Mouse (Mus musculus): ENCODE data around the gene Pcsk4.

Pcsk4 gene

DNA sequence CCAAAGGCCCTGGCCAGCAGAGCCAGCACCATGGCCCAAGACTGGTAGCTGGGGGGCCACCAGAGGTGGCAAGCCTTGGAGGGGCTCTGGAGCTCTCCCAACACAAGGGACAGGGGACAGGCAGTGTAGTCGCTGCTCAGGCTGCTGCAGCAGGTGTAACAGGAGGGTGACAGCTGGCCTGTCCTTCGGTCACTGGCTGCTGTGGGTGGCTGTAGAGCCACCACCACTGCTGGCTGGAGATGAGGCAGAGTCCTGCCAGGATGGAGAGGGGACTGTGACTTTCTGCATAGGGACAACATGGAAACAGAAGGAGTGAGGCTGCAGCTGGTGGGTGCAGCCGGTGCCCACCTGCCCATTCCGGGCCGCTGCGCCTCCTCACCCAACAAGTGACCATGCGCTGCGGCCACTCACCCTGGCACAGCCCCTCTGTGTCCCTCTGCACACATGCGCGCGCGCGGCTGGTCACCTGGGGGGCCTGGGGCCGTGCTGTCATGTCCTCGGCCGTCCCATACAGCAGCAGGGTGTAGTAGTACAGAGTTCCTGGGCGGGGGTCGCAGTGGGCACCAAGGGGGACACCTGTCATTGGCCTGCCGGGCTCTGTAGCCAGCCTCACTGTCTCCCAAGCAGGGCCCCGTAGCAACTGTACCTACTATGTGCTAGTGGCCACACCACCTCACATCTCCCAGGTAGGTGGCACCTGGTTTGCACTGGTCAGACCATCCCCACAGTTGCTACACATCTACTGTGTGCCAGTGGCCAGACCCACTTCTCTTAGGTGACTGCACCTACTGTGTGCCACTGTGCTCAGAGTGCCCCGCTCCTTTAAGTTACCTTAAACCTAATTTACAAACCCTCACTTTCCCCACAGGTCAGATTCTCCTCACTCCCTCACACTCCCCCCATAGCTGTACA lies 7.4 kb downstream of the Pcsk4 start:
- no peak for DNase-seq

GRCm38 (mm10) chr10:80321014-80321669 lies 8.2 kb downstream of the Pcsk4 start:
- DNase-seq, result no peak

DNA sequence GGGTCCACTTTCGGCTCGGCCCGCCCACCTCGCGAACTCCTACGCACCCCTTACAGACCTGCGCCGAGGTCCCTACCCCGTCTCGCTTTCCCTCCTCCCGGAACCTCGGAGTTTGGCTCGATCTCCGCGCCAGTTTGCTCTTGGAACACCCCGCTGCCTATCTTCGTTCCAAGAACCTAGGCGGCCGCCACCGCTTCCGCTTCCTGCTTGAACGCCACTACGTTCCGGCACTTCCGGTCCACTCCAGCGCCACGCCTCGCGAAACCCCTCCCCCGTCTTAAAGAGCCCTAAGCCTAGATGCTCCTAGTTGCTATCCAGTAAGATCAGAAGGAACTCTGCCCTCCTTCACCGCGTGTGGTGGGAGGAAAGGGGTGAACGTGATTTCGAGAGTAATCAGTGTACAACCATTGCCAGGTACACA lies 8.9 kb downstream of the Pcsk4 start, which contains the start of gene 2310011J03Rik:
Gene 2310011J03Rik, minus strand, starts transcription at position 198 of the 421 bp plus-strand sequence.
- peak; percentile 94 to 95 for DNase-seq

DNA sequence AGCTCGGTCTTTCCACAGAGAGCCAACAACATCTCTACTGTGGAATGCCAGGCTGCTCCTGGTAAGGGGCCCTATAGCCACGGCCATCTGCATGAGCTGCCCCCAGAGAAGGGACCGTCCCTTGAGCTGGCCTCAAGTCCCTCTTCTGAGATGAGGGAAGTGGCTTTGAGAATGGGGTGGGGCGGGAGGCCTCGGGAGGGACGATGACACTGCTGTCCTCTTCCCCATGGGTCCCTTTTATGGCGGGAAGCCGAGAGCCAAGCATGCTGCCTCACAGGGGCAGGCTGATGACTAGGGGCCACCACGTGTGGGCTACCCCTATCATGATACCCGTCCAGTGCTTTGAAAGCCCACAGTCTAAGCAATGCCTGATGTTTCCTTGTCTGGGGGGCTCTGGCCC lies 12.3 kb downstream of the Pcsk4 start:
- peak; percentile 41 to 45 for DNase-seq

DNA sequence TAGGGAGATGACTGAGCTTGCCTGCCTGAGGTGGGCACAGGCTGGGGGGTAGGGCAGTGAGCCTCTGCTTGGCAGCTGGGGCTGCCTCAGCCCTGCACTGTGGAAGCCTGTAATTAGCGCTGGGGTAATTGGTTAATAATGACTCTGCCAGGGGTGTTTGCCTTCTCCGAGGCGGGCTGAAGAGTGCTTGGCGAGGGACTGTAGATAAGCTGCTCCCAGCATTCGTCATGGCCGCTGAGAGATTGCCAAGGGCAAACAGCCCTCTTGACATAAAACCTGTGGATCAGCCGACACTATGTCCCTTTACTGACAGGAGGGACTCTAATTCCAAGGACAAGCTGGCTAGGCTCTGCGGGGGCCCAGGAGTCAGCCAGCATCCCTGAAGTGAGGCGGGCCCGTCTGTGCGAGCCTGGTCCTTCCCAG lies 12.9 kb downstream of the Pcsk4 start:
- peak; percentile 69 to 70 for DNase-seq

- DNase-seq, result peak in 1 of 2 experiments; percentile 38
These were observed 14.0 kb downstream of the Pcsk4 start for GRCm38 (mm10) chr10:80315315-80315714.

GRCm38 (mm10) chr10:80314494-80315001 lies 14.8 kb downstream of the Pcsk4 start:
- peak; percentile 42 to 51 for DNase-seq

GRCm38 (mm10) chr10:80313627-80314201 lies 15.6 kb downstream of the Pcsk4 start:
- peak; percentile 68 to 74 for DNase-seq

DNA sequence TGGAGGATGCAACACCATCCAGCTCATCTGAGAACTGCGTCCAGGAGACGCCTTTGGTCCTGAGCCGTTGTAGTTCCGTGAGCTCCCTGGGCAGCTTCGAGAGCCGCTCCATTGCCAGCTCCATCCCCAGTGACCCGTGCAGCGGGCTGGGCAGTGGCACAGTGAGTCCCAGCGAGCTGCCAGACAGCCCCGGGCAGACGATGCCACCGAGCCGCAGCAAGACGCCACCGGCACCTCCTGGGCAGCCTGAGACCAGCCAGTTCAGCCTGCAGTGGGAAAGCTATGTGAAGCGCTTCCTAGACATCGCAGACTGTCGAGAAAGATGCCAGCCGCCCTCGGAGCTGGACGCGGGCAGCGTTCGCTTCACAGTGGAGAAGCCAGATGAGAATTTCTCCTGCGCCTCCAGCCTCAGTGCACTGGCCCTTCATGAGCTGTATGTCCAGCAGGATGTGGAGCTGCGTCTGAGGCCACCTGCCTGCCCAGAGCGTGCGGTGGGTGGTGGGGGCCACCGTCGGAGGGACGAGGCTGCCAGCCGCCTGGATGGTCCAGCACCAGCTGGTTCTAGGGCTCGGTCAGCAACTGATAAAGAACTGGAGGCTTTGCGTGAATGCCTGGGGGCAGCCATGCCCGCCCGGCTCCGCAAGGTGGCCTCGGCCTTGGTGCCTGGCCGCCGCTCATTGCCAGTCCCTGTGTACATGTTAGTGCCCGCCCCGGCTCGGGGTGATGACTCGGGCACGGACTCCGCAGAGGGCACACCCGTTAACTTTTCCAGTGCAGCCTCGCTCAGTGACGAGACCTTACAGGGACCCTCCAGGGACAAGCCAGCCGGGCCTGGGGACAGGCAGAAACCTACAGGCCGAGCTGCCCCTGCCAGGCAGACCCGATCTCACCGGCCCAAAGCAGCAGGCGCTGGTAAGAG lies 16.5 kb downstream of the Pcsk4 start:
- DNase-seq, result peak; percentile 65 to 68

GRCm38 (mm10) chr10:80311560-80311959 lies 17.7 kb downstream of the Pcsk4 start:
- DNase-seq, result peak; percentile 75

DNA sequence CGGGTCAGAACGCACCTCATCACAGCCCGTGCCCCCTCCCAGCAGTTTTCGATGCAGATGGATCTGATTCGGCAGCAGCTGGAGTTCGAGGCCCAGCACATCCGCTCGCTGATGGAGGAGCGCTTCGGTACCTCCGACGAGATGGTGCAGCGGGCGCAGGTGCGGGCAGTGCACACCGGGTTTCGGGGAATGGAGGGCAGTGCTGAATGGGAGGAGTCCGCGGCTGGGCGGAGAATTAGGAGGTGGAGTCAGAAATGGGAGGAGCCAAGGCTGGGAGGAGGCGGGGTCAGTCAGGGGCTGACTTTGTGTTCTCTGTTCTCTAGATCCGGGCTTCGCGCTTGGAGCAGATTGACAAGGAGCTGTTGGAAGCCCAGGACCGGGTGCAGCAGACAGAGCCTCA lies 24.4 kb downstream of the Pcsk4 start:
- peak in 1 of 2 experiments; percentile 48 for DNase-seq

DNA sequence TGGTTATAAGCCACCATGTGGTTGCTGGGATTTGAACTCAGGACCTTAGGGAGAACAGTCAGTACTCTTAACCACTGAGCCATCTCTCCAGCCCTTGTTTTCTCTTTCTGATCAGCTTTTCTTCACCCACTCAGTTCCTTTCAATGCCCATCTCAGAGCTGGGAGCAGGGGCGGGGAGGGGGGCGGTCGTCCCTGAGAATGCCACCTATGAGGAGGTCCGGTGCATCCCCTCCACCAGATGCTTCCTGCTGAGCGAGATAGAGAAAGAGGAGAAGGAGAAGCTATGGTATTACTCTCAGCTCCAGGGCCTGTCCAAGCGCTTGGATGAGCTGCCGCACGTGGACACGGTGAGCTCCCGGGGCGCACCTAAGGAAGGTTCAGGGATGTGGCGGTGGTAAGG lies 24.8 kb downstream of the Pcsk4 start:
- DNase-seq, result no peak

GRCm38 (mm10) chr10:80302471-80302881 lies 26.8 kb downstream of the Pcsk4 start:
- DNase-seq, result peak; percentile 79 to 87

DNA sequence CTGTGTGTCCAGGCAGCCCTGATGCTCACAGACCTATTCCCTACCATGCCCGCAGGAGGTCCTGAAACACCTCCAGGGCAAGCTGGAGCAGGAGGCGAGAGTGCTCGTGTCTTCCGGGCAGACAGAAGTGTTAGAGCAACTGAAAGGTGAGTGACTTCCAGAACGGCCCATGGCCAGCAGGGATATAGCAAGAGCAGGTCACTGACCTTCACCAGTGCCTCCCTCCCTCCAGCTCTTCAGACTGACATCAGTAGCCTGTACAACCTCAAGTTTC lies 27.3 kb downstream of the Pcsk4 start:
- peak; percentile 59 to 65 for DNase-seq

DNA sequence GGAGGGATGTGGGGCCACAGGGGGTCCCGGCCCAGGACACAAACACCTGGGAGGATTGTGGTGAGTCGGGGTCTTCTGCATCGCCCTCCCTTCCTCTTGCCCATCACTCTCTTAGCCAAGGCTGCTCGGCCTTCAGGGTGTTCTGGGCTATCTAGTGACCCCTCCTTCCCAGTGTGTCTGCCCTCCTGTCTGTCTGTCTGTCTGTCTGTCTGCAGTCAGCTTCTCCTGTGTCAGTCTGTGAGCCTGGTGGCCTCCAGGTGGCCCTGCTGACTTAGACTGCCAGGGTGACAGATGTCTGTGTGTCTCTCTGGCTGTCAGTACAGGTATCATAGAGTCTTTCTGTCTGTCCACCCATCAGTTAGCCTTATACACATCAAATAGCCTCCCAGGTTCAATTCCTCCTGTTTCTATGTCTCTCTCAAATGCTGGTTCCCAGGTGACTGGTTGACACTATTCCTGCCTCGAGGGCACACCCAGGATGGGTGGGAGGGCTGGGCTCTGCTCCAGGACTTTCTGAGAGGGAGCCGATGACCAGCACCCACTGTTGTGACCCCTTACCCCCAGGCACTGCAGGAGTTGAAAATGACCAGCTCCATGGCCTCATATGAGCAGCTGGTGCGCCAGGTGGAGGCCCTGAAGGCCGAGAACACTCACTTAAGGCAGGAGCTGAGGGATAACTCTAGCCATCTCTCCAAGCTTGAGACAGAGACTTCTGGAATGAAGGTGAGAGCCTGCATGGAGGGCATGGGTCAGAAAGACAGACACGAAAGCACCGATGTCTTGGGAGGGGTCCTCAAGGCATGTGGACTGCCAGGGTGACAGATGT lies 27.8 kb downstream of the Pcsk4 start:
- peak; percentile 54 to 65 for DNase-seq

DNA sequence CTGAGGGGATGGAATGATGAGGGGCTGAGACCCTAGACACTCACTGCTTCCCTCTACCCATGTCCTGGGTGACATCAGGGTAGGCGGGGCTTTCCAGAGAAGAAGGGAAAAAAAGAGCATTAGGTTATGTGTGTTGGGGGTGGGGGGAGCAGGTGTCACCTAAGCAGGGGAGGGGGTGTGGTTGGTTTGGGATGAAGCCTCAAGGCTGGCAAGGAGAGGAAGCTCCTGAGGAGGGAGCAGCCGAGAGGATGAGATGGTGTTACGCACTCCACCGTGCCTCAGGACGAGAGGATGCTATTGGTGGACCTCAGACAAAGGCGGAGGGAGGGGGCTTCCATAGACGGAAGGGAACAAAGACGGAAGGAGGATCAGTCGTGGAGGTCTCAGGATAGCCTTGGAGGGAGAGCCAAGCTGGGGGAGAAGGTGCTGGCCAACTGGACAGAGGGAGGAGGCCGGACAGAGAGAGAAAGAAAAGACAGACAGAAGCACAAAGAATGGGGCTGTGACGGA lies 28.6 kb downstream of the Pcsk4 start:
- DNase-seq, result peak; percentile 90 to 94

- DNase-seq, result peak; percentile 49 to 60
These were observed 29.5 kb downstream of the Pcsk4 start for GRCm38 (mm10) chr10:80299824-80300223.

- peak; percentile 68 to 75 for DNase-seq
These were observed 30.0 kb downstream of the Pcsk4 start for GRCm38 (mm10) chr10:80299301-80299700.

DNA sequence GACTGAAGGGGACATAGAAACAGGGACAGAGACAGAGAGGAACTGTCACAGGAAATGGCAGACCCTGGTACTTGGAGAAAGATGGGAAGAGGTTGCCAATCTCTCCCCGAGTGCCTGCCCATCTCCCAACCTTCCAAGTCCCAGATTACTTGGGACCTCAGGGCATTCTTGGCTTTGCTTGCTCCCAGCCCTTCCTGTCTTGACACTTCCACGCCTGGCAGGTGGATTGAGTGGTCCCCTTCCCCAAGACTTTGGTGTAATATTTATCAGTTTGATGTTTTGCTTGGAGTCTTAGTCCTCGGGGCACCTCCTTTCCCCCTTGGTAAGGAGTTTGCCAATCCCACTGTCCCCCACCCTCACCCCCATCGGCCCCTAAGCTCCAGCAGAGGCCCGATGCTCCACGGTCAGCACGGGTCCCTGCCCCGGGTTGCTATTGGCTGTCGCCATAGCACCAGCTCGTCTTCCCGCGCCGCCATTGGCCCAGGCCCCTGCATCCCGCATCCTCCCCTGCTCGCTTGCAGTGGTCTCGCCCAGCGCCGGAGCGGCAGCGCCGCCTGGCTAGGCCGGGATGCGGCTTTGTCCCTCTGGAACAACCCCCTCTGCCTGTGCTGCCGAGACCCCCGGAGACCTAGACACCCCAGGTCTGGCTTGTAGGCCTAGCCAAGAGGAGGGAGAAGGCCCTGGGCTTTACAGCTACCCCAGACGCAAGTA lies 30.6 kb downstream of the Pcsk4 start:
- DNase-seq, result peak; percentile 97 to 98

- peak in 1 of 2 experiments; percentile 55 for DNase-seq
These were observed 31.7 kb downstream of the Pcsk4 start for GRCm38 (mm10) chr10:80297526-80298133.
